Mouse (Mus musculus): ENCODE measurements around the gene Itga11.

GRCm38 (mm10) chr9:62694054-62694453 is 16.4 kb downstream of the Itga11 start:
- no peak for TF ChIP-seq CTCF (conservative IDR thresholded peaks at IDR 0.05; ENCODE audit: low read length)
- TF ChIP-seq NANOG (IDR thresholded peaks at IDR 0.05; ENCODE audit: borderline replicate concordance, low read length) = no peak

Data from E14TG2a.4 (cell line).